Mouse (Mus musculus): ENCODE measurements around the gene Tada1. TPM values are rescaled to one million over a fixed set of nuclear protein-coding genes. Genes with fewer than 3 reads are reported as not detected.

The Tada1 gene
- total RNA-seq, 2 experiments from 2014 or later: 27.1 to 30.0 TPM

DNA sequence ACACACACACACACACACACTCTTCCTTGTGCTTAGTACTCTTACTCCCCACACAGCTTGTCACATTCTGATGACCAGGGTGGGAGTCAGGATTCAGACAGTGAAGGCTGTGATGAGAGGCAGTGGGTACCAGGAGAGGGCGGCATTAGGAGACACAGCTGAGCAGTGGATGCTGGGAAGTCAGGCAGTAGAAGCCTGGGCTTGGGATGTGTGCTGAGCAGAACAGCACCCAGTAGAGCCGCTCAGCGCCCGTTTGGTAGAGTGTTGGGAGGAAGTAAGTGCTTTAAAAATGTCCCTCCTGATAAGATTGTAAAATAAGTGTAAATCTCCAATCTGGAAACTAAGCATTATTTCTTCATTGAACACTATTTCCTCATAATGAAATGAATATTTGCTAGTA is 3.7 kb downstream of the Tada1 start:
- no peak for DNase-seq (ENCODE audit: low spot score in 2 of 2)

DNA sequence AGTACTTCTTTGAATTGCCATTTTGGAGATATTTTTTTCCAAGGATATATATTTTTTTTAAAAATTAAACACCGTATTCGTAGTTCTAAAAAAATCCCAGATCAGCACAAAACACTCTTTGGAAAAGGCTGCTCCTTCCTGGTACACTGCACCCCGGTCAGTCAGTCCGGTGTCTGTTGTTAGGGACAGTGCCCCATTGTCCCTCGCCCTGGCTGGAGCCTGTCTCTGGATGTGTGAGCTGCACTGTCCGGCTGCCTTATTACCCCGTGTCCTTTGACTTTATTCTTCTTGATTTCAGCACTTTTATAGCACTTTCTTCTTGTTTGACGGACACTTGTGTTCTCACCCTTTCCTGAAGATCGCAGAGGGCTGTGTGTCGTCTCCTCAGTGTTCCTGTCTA is 5.7 kb downstream of the Tada1 start:
- no peak for DNase-seq (ENCODE audit: low spot score in 2 of 2)

DNA sequence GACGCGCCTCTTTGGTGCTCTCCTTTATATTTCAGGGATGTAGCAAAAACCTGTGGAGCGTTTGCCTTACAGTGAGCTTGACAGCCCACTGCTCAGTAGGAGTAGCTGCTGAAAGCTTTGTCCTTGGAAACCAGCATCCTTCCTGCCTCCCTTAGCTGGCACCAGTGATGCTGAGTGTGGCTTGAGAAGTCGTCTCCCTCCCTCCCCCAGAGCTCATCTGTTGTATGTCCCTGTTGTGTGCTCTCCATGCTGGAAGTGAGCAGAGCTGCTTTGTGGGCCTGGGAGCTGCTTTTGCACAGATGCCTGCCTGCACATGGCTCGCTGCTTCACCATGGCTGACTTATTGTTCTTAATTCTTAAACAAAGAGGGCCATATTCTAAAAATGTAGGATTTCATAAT is 6.5 kb downstream of the Tada1 start:
- no peak for DNase-seq (ENCODE audit: low spot score in 2 of 2)

DNA sequence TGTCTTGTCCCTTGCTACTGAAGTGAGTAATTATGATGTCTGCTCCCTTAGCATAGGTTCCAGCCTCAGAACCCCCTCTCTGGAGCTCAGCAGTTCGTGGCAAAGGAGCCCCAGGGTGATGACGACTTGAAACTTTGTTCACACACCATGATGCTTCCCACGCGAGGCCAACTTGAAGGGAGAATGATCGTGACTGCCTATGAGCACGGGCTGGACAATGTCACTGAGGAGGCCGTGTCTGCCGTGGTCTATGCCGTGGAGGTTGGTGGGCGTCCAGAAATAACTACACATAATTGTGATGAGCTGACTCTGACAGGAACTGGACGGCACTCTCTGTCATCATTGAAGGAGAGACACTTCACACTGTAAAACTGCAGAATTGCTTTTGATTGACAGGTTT is 9.6 kb downstream of the Tada1 start:
- no peak for DNase-seq (ENCODE audit: low spot score in 2 of 2)

DNA sequence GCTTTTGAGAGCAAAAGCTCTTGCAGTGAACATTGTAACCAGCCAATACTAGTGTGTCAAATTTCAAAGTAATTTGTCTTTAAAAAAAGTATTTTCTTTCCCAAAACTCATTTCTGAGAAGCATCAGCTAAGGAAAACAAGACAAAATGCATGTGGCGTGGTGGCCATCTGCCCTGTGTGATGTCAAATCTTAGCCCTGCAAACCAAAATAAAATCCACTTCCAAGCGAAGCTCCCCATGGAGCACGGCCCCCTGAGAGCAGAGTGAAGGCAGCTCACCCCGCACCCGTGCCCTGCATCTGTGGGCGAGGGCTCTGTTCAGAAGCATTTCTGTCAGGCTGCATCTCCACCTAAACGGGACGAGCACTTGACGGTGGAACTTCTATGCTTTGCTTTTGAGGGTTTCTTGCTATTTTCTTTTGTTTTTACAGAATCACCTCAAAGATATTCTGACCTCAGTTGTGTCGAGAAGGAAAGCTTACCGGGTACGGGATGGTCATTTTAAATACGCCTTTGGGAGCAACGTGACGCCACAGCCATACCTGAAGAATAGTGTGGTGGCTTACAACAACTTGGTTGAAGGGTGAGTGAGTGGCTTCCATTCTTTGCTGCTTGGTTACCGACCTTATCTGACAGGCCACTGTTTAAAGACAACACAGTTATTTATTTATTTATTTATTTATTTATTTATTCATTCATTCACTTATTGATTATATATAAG is 10.7 kb downstream of the Tada1 start:
- no peak for DNase-seq (ENCODE audit: low spot score in 2 of 2)

DNA sequence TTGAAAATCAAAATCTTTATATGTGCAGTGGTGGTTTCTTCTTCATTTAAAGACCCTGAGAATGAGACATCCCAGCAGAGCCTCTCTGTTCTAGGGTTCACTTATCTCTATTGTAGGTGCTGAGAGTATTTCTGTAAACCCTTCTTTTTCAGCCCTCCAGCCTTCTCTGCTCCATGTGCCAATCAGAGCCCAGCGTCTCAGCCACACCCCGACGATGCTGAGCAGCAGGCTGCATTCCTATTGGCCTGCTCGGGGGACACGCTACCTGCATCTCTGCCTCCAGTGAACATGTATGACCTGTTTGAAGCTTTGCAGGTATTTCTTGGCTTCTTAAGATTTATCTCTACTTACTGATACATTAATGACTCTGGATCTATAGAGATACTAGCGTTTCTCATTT is 12.8 kb downstream of the Tada1 start:
- no peak for DNase-seq (ENCODE audit: low spot score in 2 of 2)

DNA sequence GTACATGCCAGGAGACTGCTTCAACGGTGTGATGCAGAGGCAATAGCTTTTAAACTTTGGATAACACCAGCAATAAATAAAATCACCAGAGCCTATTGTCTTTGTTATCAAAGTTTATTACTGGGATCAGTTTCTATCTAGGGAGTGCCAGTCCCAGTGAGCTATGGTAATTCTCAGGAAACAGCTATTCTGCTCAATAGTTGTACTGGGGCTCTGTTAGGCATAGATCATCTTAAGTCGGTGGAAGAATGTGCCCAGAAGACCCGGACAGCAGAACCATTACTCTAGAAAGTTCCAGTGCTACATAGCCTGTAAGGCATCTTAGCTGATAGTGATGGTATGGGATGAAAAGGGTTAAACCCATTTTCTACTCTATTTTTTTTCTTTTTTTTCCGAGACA is 15.9 kb downstream of the Tada1 start:
- no peak for DNase-seq (ENCODE audit: low spot score in 2 of 2)

DNA sequence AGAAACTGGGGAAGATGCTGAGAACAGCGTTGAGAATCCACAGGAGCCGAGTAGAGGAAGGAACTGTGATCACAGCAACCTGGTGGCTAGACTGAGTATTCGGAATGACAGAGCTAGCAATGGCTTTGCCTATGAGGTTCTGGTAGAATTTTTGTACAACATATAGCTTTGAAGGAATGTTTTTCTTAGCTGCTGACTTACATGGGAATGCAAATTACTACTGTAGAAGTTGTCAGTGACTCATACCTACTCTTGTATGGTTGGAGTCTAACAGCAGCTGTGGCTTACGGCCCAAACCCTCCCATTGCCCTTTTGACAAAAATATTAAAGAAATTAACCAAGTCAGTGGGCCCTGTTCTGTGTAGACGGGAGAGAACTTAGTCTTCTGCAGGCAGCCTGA is 16.8 kb downstream of the Tada1 start:
- no peak for DNase-seq (ENCODE audit: low spot score in 2 of 2)

DNA sequence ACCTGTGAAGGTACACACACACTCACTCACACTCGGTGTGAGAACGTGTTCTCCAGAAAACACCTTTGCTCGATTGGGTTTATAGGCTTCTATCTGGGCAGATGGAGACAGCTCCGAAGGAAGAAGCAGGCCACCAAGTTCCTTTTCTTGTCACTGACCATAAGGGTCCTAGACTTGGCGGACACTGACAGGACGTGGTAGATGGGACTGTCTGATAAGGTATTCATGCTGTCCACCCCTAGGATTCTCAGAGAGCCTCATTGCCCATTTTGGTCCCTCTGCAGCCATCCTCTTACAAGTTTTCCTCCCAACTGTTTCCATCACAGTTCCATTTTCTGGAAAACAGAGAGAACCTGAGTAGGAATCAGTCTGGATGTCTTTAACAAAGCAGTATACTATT is 17.5 kb downstream of the Tada1 start:
- no peak for DNase-seq (ENCODE audit: low spot score in 2 of 2)

DNA sequence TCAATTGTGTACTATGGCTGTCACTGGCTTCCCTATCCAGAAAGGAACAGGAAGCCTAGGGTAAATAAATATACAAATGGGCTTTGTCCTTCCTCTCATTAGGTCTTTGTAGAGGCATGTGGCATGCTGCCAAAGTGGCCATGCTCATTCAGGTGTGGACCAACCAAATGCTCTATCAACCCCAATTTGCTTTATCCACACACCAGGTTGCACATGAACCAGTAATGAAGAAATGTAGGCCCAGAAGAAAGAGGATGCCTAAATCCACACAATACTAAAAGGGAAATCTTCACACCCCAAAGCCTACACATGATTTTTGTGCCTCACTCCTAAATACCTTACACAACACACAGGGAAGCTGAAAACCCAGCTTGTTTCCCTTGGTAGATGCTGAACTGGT is 22.6 kb downstream of the Tada1 start:
- DNase-seq (ENCODE audit: low spot score in 2 of 2): no peak

DNA sequence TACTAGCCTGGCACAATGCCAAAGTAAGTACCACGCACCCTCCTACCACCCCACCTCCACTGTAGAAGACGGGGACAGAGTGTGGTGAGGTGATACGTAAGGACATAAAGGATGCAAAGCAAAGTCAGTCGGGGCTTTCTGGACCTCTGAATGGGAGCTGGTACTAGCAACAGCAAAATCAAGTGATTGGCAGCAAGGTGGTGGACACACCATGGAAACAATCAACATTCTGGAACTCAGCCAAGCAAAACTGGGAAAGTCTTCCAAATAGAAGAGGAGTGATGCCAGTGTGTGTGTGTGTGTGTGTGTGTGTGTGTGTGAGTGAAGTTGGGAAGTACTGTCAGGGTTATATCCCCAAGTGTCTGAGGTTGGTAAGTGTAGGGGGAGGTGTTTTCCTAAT is 23.1 kb downstream of the Tada1 start:
- no peak for DNase-seq (ENCODE audit: low spot score in 2 of 2)

DNA sequence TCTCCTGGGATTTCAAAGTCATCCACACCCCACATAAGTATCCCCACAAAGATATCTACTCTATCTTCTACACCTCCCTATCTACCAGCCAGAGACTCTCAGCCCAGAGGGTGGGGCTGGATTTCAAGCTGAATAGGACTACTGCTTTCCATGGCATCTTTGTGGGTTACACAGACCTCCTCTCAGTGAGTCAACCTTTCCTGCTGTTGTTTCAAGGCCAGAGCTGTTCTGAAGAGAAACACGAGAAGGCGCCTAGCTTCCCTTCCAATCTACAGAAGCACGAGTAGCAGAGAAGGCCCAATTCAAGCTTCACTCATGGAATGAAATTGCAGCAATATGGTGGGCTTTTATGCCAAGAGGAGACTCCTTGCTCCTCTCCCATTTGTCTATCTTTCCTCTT is 24.9 kb downstream of the Tada1 start:
- DNase-seq (ENCODE audit: low spot score in 2 of 2): no peak

DNA sequence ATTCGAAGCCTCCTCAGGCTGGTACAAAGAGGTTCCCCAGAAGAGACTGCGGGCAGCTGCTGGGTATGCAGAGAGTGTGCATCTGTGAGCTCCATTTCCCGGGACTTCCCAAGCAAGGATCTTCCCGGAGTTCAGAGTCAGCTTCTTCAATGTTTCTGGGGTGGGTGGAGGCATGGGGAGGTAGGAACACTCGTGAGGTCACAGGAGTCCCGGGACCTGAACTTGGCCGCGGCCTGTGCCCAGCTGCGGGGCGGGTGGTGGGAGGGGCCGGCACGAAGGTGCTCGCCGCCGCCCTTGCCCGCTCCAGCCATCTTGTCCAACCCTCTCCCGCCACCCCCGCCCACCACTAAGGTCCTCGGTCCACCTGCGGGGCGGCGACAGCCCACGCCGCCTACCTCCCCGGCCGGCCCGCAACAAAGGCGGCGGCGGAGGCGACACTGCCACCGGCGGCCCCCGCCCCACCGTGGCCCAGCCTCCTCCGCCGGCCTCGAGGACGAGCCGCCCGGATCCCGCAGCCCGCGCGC is 30.3 kb downstream of the Tada1 start:
- peak in 1 of 2 experiments; percentile 14 for DNase-seq (ENCODE audit: low spot score in 2 of 2)

DNA sequence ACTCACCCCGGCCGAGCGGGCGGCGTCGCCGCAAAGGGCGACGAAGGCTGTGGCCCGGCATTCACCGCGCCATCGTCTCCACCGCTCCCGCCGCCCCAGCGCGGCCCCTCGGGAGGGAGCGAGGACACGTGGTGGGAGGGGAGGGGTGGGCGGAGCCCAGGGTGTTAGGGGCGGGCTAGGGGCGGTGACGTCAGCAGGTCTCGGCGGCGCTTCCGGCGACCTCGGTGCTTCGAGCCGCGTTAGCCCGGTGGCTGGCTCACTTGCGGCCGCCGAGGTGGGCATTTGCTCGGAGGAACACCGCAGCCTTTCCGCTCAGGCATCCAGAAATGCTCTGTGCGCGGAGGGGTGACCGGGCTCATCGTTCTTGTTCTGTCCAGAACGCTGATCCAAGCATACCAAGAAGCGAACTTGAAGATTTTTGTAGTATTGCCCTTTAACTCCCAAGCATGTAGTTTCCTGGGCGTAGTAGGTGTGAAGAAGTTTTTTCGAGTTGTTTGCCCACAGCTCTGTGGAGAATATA is 30.9 kb downstream of the Tada1 start, which contains the start of gene Pogk:
TSS of gene Pogk (minus strand) at position 163 of the 520 bp plus-strand sequence.
- DNase-seq (ENCODE audit: low spot score in 2 of 2): peak; percentile 50 to 60

DNA sequence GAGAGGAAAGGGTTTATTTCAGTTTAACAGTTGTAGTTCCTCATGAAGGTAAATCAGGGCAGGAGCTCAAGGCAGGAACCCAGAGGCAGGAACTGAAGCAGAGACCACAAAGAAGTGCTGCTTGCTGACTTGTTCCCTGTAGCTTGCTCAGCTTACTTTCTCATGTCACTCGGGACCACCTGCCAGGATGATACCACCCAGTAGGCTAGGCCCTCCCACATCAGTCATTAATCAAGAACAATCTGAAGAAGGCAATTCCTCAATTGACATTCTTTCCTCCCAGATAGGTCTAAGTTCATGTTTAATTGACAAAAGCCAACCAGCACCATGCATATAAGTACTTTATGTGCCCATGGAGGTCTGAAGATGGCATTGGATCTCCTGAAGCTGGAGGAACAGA is 32.6 kb downstream of the Tada1 start:
- no peak for DNase-seq (ENCODE audit: low spot score in 2 of 2)

DNA sequence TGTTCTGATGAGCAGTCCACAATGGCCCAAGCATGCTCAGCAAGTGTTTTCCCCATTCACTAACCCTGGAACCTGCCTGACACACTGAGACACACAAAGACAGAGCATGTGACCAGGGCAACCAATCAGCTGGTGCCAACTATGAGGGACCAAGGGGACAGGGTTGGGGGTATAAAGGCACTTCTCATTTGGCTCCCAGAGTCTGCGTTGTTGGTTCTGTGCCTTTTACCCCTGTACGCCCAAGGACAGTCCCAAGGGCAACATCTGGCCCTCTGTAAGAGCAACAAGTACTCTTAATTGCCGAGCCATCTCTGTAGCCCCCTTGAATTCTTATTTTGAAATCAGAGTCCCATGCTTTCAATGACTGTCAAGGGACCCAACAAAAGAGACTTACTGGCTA is 33.4 kb downstream of the Tada1 start:
- no peak for DNase-seq (ENCODE audit: low spot score in 2 of 2)

DNA sequence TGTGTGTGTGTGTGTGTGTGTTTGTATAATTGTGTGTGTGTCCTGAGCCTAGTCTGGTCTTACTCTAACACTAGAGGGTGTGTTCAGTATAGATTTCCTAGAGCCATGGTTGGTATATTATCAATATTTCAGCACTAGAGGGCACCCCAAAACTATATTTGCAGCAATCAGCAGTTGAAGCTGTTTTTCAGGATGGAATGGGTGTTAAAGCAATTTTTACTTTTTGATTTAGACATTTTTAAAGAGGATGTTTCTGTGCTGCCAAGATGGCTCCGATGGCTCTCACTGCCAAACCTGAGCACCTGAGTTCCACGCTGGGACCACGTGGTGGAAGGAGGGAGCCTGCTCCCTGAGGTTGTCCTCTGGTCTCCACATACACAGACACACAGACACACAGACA is 50.2 kb downstream of the Tada1 start:
- no peak for DNase-seq (ENCODE audit: low spot score in 2 of 2)

DNA sequence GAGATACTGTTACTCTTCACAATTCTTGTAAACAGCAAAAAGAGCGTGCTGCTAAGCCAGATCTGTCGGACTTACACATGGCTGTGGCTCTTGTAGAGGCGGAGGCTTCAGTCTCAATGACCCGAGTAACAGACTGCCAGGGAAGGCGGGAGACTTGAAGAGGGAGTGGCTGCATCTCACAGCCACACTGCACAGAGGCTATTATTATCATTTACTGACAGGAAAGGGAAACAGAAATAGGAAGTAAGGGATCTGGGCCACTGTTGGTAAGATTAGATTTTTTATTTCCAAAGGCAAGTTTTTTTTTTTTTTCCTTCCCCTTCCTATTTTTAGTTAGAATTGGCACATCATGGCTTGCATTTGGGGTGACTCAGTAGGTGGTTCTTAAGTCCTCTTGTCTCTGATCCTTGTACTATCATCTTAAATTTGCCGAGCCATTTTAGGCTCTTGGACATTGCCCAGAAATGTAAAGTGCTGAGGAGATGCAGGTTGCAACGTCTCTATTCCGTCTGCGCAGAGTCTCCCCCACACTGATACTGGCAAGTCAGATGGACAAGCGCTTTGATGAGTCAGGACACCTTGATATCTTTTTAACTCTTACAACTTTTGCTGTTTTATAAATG is 51.0 kb downstream of the Tada1 start:
- DNase-seq (ENCODE audit: low spot score in 2 of 2): no peak

DNA sequence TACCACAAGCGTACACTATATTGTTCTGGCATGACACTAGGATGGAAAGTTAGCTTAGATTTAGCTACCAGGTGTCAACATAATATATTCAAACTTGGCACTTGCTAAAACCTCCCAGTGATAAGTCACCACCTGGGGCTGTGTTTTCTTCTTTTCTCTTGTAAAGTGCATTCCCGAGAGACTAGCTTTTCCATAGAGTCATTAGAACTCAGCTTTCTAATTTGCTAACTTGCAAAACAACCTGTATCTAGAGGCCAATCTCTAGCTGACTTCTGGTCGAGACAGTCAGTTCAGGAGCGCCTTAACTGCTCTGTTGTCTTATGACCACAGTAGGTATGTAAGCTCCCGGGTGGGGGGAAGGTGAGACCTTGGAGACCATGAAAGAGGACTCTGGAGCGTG is 60.5 kb downstream of the Tada1 start:
- no peak for DNase-seq (ENCODE audit: low spot score in 2 of 2)

DNA sequence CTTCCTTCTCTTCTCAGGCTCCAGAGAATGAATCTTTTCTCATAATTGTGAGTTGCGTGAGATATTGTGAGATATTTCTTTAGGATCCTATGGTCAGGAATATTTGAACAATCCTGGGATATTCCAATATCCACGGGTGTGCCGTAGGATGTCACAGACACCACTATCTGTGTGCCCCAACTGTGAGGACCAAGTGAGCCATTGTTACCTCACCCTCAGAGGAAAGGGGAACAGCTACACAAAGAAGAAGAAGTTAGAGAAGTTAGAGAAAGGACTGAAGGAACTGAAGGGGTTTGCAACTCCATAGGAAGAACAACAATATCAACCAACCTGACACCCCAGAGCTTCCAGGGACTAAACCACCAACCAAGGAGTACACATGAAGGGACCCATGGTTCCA is 63.1 kb downstream of the Tada1 start:
- no peak for DNase-seq (ENCODE audit: low spot score in 2 of 2)
